Comparison of ENCODE assay signal across 9 mouse cellular contexts in genomic region chr2:120658486-120658885, GRCm38 (mm10).
"Had no signal": no experiment of that assay in that cellular context is flagged by ENCODE, and none has a peak within 500 bp of the region (broad histone marks: within the 10 kb centered on the region; RNA-seq: fewer than 3 reads in every experiment).

No protein-coding gene starts in this region.

- DNase-seq: kidney, postnatal 36 days; layer of hippocampus, adult 9-11 months; layer of hippocampus, postnatal 36 days; lung, embryonic 14.5 days; lung, postnatal 10 days; lung, postnatal 4 days; midbrain, embryonic 14.5 days; thymus, adult 18-20 months; thymus, postnatal 25 days had no signal
